Mouse (Mus musculus) embryonic facial prominence, embryonic 11.5 days (tissue): Measurements from ENCODE around the gene Atp2b1. TPM values are rescaled to one million over a fixed set of nuclear protein-coding genes. Genes with fewer than 3 reads are reported as not detected.

Source experiments
- ATAC-seq: fragments of 200-750 bp; cut with Nextera tagmentation; replicated peaks from 2 replicates; pipeline ENCODE4 v1.8.0; 2017; ENCODE audit warnings: low read depth; ENCODE audit not compliant: insufficient number of reproducible peaks, low FRiP score, low TSS enrichment
- DNase-seq: peaks from one replicate; pipeline ENCODE4 v3.0.0-alpha.2; 2015; ENCODE audit warnings: low spot score
- H3K27ac ChIP-seq: fragments of 300-500 bp; sonication (generic); replicated peaks from 2 replicates; pipeline ENCODE4 v1.5.1; 2014; ENCODE audit warnings: mild to moderate bottlenecking, low read depth, low read length, control low read depth
- H3K27me3 ChIP-seq: fragments of 300-500 bp; sonication (generic); 2 replicates; pipeline ENCODE4 v1.6.1; 2014; ENCODE audit warnings: mild to moderate bottlenecking, low read length, moderate library complexity, mixed read lengths; ENCODE audit not compliant: control insufficient read depth, insufficient read depth
- H3K36me3 ChIP-seq: fragments of 300-500 bp; sonication (generic); replicated peaks from 2 replicates; pipeline ENCODE4 v1.6.1; 2014; ENCODE audit warnings: low read depth, mild to moderate bottlenecking, low read length, moderate library complexity, mixed read lengths; ENCODE audit not compliant: control insufficient read depth, insufficient read depth
- H3K4me1 ChIP-seq: fragments of 300-500 bp; sonication (generic); 2 replicates; pipeline ENCODE4 v1.6.1; 2014; ENCODE audit warnings: low read length, mixed read lengths; ENCODE audit not compliant: control insufficient read depth, insufficient read depth
- H3K4me2 ChIP-seq: fragments of 300-500 bp; sonication (generic); 2 replicates; pipeline ENCODE4 v1.6.1; 2014; ENCODE audit warnings: low read depth, mild to moderate bottlenecking, control low read depth, low read length, moderate library complexity
- H3K4me3 ChIP-seq: fragments of 300-500 bp; sonication (generic); 2 replicates; pipeline ENCODE4 v1.5.1; 2014; ENCODE audit warnings: low read depth, low read length, control low read depth
- H3K9ac ChIP-seq: fragments of 300-500 bp; sonication (generic); replicated peaks from 2 replicates; pipeline ENCODE4 v1.6.1; 2014; ENCODE audit warnings: mild to moderate bottlenecking, control low read depth, low read length
- H3K9me3 ChIP-seq: fragments of 300-500 bp; sonication (generic); replicated peaks from 2 replicates; pipeline ENCODE4 v1.6.1; 2016; ENCODE audit warnings: mild to moderate bottlenecking, low read length, inconsistent platforms, mixed read lengths; ENCODE audit not compliant: control insufficient read depth
- WGBS: fragments of 180-500 bp; shearing (Covaris S2); extraction: QIAGEN DNeasy Blood & Tissue Kit; methylation state at CpG from one replicate; pipeline ENCODE4 v1.1.7; 2014; 5-methylcytosine and 5-hydroxymethylcytosine counted together
- polyA plus RNA-seq: library from polyadenylated mRNA; unstranded; fragments of >200 nt; fragmentation: Nextera tagmentation; extraction: Ambion mirVana; gene quantifications from 2 replicates; pipeline ENCODE4 v1.2.1, GENCODE M21; 2014

Atp2b1 gene
- polyA plus RNA-seq, 1 experiment from 2014 or later = 92.0 TPM

GRCm38 (mm10) chr10:99027462-99027861 is 113.3 kb downstream of the Atp2b1 start:
- Histone ChIP-seq H3K4me1 (no peaks in the 10 kb centered on the region), H3K9me3 (no peaks in the 10 kb centered on the region), H3K36me3 (no peaks in the 10 kb centered on the region; the same call in 1 of the 2 replicates), H3K27ac (no peak overlapping the region), H3K27me3 (no peaks in the 10 kb centered on the region), H3K9ac (no peak overlapping the region), H3K4me3 (no peak overlapping the region), H3K4me2 (no peak overlapping the region)
- DNase-seq = no peak
- WGBS = 80% methylated on average over 5 of the region's 5 CpGs
- ATAC-seq = no peak

- no peaks in the 10 kb centered on the region for H3K9me3 ChIP-seq
- no peaks in the 10 kb centered on the region for H3K27me3 ChIP-seq
- H3K4me2 ChIP-seq = no peak overlapping the region
- no peak overlapping the region for H3K9ac ChIP-seq
- no peak for ATAC-seq
- no peak overlapping the region for H3K4me3 ChIP-seq
- WGBS = 89% methylated on average over 7 of the region's 7 CpGs
- no peak for DNase-seq
- no peak overlapping the region for H3K27ac ChIP-seq
- H3K4me1 ChIP-seq = no peaks in the 10 kb centered on the region
- H3K36me3 ChIP-seq = no peaks in the 10 kb centered on the region; the same call in 1 of the 2 replicates
Measured at GRCm38 (mm10) chr10:99029844-99030243, 115.6 kb downstream of the Atp2b1 start.

GRCm38 (mm10) chr10:99033830-99034828 is 119.9 kb downstream of the Atp2b1 start:
- ATAC-seq (no peak), DNase-seq (no peak)
- Histone ChIP-seq H3K4me2 (no peak overlapping the region), H3K9me3 (no peaks in the 10 kb centered on the region), H3K27me3 (no peaks in the 10 kb centered on the region), H3K9ac (no peak overlapping the region), H3K4me1 (no peaks in the 10 kb centered on the region), H3K36me3 (no peaks in the 10 kb centered on the region), H3K4me3 (no peak overlapping the region), H3K27ac (no peak overlapping the region)
- WGBS = 92% methylated on average over 15 of the region's 15 CpGs

- H3K27me3 ChIP-seq = no peaks in the 10 kb centered on the region
- no peak overlapping the region for H3K9ac ChIP-seq
- H3K9me3 ChIP-seq = no peaks in the 10 kb centered on the region
- 82% methylated on average over 21 of the region's 21 CpGs for WGBS
- no peaks in the 10 kb centered on the region for H3K4me1 ChIP-seq
- no peak overlapping the region for H3K27ac ChIP-seq
- no peak for ATAC-seq
- DNase-seq = no peak
- no peaks in the 10 kb centered on the region for H3K36me3 ChIP-seq
- H3K4me3 ChIP-seq = no peak overlapping the region
- H3K4me2 ChIP-seq = no peak overlapping the region
Measured at GRCm38 (mm10) chr10:99037185-99038065, 123.2 kb downstream of the Atp2b1 start.

- ATAC-seq = no peak
- Histone ChIP-seq H3K27ac (no peak overlapping the region), H3K4me2 (no peak overlapping the region), H3K9me3 (no peaks in the 10 kb centered on the region), H3K4me1 (no peaks in the 10 kb centered on the region), H3K4me3 (no peak overlapping the region), H3K36me3 (no peaks in the 10 kb centered on the region), H3K27me3 (no peaks in the 10 kb centered on the region), H3K9ac (no peak overlapping the region)
- 76% methylated on average over 3 of the region's 3 CpGs for whole genome bisulfite sequencing
- DNase-seq = no peak
Measured at GRCm38 (mm10) chr10:99038866-99039265, 124.7 kb downstream of the Atp2b1 start.

- H3K27me3 ChIP-seq = no peaks in the 10 kb centered on the region
- no peak overlapping the region for H3K4me2 ChIP-seq
- WGBS = 92% methylated on average over 5 of the region's 5 CpGs
- H3K4me3 ChIP-seq = no peak overlapping the region
- H3K9ac ChIP-seq = no peak overlapping the region
- no peak overlapping the region for H3K27ac ChIP-seq
- H3K9me3 ChIP-seq = no peaks in the 10 kb centered on the region
- ATAC-seq (no peak), DNase-seq (no peak)
- no peaks in the 10 kb centered on the region for H3K36me3 ChIP-seq
- H3K4me1 ChIP-seq = no peaks in the 10 kb centered on the region
Measured at GRCm38 (mm10) chr10:99040171-99040570, 126.0 kb downstream of the Atp2b1 start.

- no peak overlapping the region for H3K4me3 ChIP-seq
- whole genome bisulfite sequencing = 88% methylated on average over 5 of the region's 5 CpGs
- H3K27ac ChIP-seq = no peak overlapping the region
- no peaks in the 10 kb centered on the region for H3K27me3 ChIP-seq
- ATAC-seq = no peak
- H3K9ac ChIP-seq = no peak overlapping the region
- no peaks in the 10 kb centered on the region for H3K4me1 ChIP-seq
- no peak overlapping the region for H3K4me2 ChIP-seq
- no peak for DNase-seq
- H3K9me3 ChIP-seq = no peaks in the 10 kb centered on the region
- no peaks in the 10 kb centered on the region for H3K36me3 ChIP-seq
Measured at GRCm38 (mm10) chr10:99046756-99047550, 132.7 kb downstream of the Atp2b1 start.
